Comparison of ENCODE assay signal across 7 mouse cellular contexts in genomic region chr11:21288153-21288552, GRCm38 (mm10). TPM values are rescaled to one million over a fixed set of nuclear protein-coding genes. Genes with fewer than 3 reads are reported as not detected.
A peak's percentile ranks its signal among the peaks of the same experiment; 100 is the strongest.
DNase-seq lines count a peak whose midpoint lies in the region; ATAC-seq and TF ChIP-seq lines count a peak whose summit lies in the region.
"Not testable (repeated sequence)": the region's sequence is repeated elsewhere in the genome, so short reads cannot be mapped to it uniquely, and the experiment has no call there.

No protein-coding gene starts in this region.

- not testable (repeated sequence) for H3K9me3 ChIP-seq in E14TG2a.4 (ENCODE audit: low read length); intestine, postnatal 0 days (ENCODE audit: control insufficient read depth)

- not testable (repeated sequence) for H3K4me3 ChIP-seq in E14TG2a.4 (replicated peaks; ENCODE audit: low read length); intestine, postnatal 0 days (ENCODE audit: low read depth, low read length); left cerebral cortex, adult 2 months

- not testable (repeated sequence) for H3K27me3 ChIP-seq in E14TG2a.4 (ENCODE audit: insufficient read depth, low read length); Patski; intestine, postnatal 0 days (replicated peaks; ENCODE audit: control insufficient read depth, insufficient read depth, low read length)

- not testable (repeated sequence) for ATAC-seq in Patski; intestine, postnatal 0 days
- peak; percentile 60; the same call in 1 of the 2 replicates for ATAC-seq in megakaryocyte progenitor cell, adult 5-6 weeks (replicated peaks; ENCODE audit: poor library complexity)

- H3K9ac ChIP-seq in intestine, postnatal 0 days (ENCODE audit: low read depth, low read length) = not testable (repeated sequence)

- CTCF ChIA-PET in Patski (lab: Charles Lee) = interaction anchor here (1.4 kb wide), 1 partner anchor 11 kb away, joined by 4 read pairs; no protein-coding TSS in a partner anchor

- H3K4me2 ChIP-seq in intestine, postnatal 0 days (replicated peaks; ENCODE audit: low read depth) = not testable (repeated sequence)

- not testable (repeated sequence) for H3K4me1 ChIP-seq in E14TG2a.4 (replicated peaks; ENCODE audit: low read depth, low read length); intestine, postnatal 0 days (replicated peaks; ENCODE audit: control insufficient read depth, insufficient read depth, low read length)

- 91% methylated on average over 2 of the region's 2 CpGs for WGBS in intestine, postnatal 0 days

- POLR2A ChIA-PET in Patski (lab: Charles Lee) = not testable (repeated sequence)

- H3K27ac ChIP-seq in intestine, postnatal 0 days (ENCODE audit: low read depth, low read length); left cerebral cortex, adult 2 months: not testable (repeated sequence)

- peak; percentile 56 for DNase-seq in 416B (ENCODE audit: low read depth)
- DNase-seq in Patski (ENCODE audit: low read depth, low spot score); left cerebral cortex, adult 2 months (ENCODE audit: extremely low spot score in 1 of 2, low spot score in 2 of 2): not testable (repeated sequence)
- peak; percentile 10 for DNase-seq in thymus, postnatal 14 days

- TF ChIP-seq CTCF in E14TG2a.4 (conservative IDR thresholded peaks at IDR 0.05; ENCODE audit: low read length) = 0 out of 2 replicates have a peak, but pooled peaks have one; percentile 3
- TF ChIP-seq CTCF in Patski (IDR thresholded peaks at IDR 0.05) = peak; percentile 44
- peak; percentile 40; the same call in 1 of the 2 replicates for TF ChIP-seq CTCF in intestine, postnatal 0 days (IDR thresholded peaks at IDR 0.05; ENCODE audit: low read depth)
- TF ChIP-seq CTCF in left cerebral cortex, adult 2 months (IDR thresholded peaks at IDR 0.05) = peak; percentile 13; the same call in 1 of the 2 replicates

- in situ Hi-C loops in Patski (cut with MboI; ENCODE audit: low pct_unique_long_range_greater_than_20kb) = not testable (repeated sequence)

- intact Hi-C loops in left cerebral cortex, adult 2 months (cut with DNase I) = not testable (repeated sequence)

- peaks cover 26% of the 10 kb centered on the region; the same call in 1 of the 2 replicates for H3K36me3 ChIP-seq in E14TG2a.4 (ENCODE audit: insufficient read depth, low read length)
- H3K36me3 ChIP-seq in intestine, postnatal 0 days (ENCODE audit: control insufficient read depth, insufficient read depth) = not testable (repeated sequence)

RNA-seq across cellular contexts. Expression of gene Vps54, which starts 49.1 kb away (rescaled TPM):
- 33.2 TPM for polyA plus RNA-seq in Patski (2021)
- 18.2 and 19.8 TPM in 2 replicates for polyA plus RNA-seq in intestine, postnatal 0 days (2015; fragmentation: Nextera tagmentation; extraction: Ambion mirVana)
- 10 to 100 TPM; 30.7 to 32.1 TPM for total RNA-seq in left cerebral cortex, adult 2 months (2021)
- 31.4 TPM in 2 replicates for total RNA-seq in megakaryocyte progenitor cell, adult 5-6 weeks (2015)
- total RNA-seq in megakaryocyte progenitor cell, adult 5-6 weeks (2017) = 36.8 and 59.3 TPM in 2 replicates
